Mouse (Mus musculus): ENCODE data around the gene Tmem131. TPM values are rescaled to one million over a fixed set of nuclear protein-coding genes. Genes with fewer than 3 reads are reported as not detected.

The Tmem131 gene
- total and polyA plus RNA-seq, 3 experiments = 9.7 to 39.9 (median 11.5) TPM

GRCm38 (mm10) chr1:36934778-36935177 is 8.7 kb downstream of the Tmem131 start:
- no peak for DNase-seq (ENCODE audit: extremely low read depth)
- Histone ChIP-seq H3K4me1 (ENCODE audit: control insufficient read depth in 1 of 2, insufficient read depth in 2 of 2) (peaks cover 9 to 59% of the 10 kb centered on the region in 2 experiments; a peak in 3 of 4 replicates), H3K27me3 (replicated peaks) (no peaks in the 10 kb centered on the region), H3K4me2 (ENCODE audit: insufficient read depth, low read depth, poor library complexity, severe bottlenecking) (no peak overlapping the region), H3K36me3 (replicated peaks in 1 of 2; ENCODE audit: control insufficient read depth in 1 of 2, insufficient read depth in 1 of 2, low read length in 1 of 2) (peaks cover 0 to 14% of the 10 kb centered on the region in 2 experiments), H3K4me3 (replicated peaks in 1 of 3; ENCODE audit: low read depth in 2 of 3, low read length in 2 of 3, poor library complexity in 1 of 3) (no peak overlapping the region), H3K9ac (ENCODE audit: insufficient read depth, low read depth) (no peak overlapping the region), H3K27ac (ENCODE audit: insufficient read depth, low read depth) (no peak overlapping the region), H3K79me2 (replicated peaks; ENCODE audit: control insufficient read depth, extremely low read depth, insufficient read depth, poor library complexity, severe bottlenecking) (peaks cover 49% of the 10 kb centered on the region), H3K9me3 (replicated peaks; ENCODE audit: low read length) (no peaks in the 10 kb centered on the region)
- no peak for TF ChIP-seq TCF12 (IDR thresholded peaks at IDR 0.05; ENCODE audit: low read depth, low read length)
- no peak for TF ChIP-seq ZMIZ1 (IDR thresholded peaks at IDR 0.05; ENCODE audit: low read depth, low read length)
- TF ChIP-seq ETS1 (conservative IDR thresholded peaks at IDR 0.05; ENCODE audit: low read depth, low read length) = no peak
- no peak for TF ChIP-seq CHD2 (IDR thresholded peaks at IDR 0.05; ENCODE audit: low read length)
- TF ChIP-seq SIN3A (IDR thresholded peaks at IDR 0.05; ENCODE audit: low read length) = no peak
- TF ChIP-seq USF1 (IDR thresholded peaks at IDR 0.05; ENCODE audit: low read depth, low read length) = no peak
- TF ChIP-seq MYC (IDR thresholded peaks at IDR 0.05; ENCODE audit: low read depth, low read length) = no peak
- dilution Hi-C loops (cut with MboI; ENCODE audit: extremely low pct_ligation_motif_present, extremely low pct_unique_long_range_greater_than_20kb, low sequenced_read_pairs) (no loop called here), in situ Hi-C loops (cut with MboI; ENCODE audit: low pct_ligation_motif_present, low pct_unique_long_range_greater_than_20kb, low sequenced_read_pairs) (no loop called here)

DNA sequence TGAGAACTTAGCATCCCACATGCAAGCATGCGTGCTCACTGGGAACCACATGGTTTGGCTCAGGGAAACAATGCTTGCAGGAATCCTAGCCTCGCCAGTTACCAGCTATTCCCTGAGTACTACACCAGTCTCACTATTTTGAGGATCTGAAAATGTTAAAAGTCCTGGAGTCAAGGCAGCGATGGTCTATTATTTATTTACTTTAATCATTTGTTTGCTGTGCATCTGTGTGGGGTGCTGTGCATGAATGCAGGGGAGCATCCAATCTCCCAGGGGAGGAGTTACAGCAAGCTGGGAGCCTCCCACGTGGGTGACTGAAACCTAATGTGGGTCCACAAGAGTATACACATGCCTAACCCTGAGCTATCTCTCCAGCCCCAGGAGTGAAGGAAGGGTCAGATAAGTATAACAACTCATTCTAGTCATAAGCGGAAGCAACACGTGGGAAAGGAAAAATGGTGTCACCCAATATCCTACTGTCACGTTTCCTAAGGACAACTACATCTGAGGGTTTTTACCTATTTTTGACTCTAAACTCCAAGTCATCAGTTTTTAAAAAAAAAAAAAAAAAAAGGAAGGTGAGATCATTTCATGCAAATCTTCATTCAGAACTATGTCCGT is 9.4 kb downstream of the Tmem131 start:
- Histone ChIP-seq H3K4me3 (replicated peaks in 1 of 3; ENCODE audit: low read depth in 2 of 3, low read length in 2 of 3, poor library complexity in 1 of 3) (no peak overlapping the region), H3K27ac (ENCODE audit: insufficient read depth, low read depth) (no peak overlapping the region), H3K36me3 (replicated peaks in 1 of 2; ENCODE audit: control insufficient read depth in 1 of 2, insufficient read depth in 1 of 2, low read length in 1 of 2) (peaks cover 0 to 17% of the 10 kb centered on the region in 2 experiments), H3K79me2 (replicated peaks; ENCODE audit: control insufficient read depth, extremely low read depth, insufficient read depth, poor library complexity, severe bottlenecking) (peaks cover 56% of the 10 kb centered on the region), H3K4me2 (ENCODE audit: insufficient read depth, low read depth, poor library complexity, severe bottlenecking) (no peak overlapping the region), H3K9ac (ENCODE audit: insufficient read depth, low read depth) (no peak overlapping the region), H3K9me3 (replicated peaks; ENCODE audit: low read length) (no peaks in the 10 kb centered on the region), H3K4me1 (ENCODE audit: control insufficient read depth in 1 of 2, insufficient read depth in 2 of 2) (peaks cover 14 to 66% of the 10 kb centered on the region in 2 experiments), H3K27me3 (replicated peaks) (no peaks in the 10 kb centered on the region)
- no peak for DNase-seq (ENCODE audit: extremely low read depth)
- dilution Hi-C loops (cut with MboI; ENCODE audit: extremely low pct_ligation_motif_present, extremely low pct_unique_long_range_greater_than_20kb, low sequenced_read_pairs) = no loop called here
- in situ Hi-C loops (cut with MboI; ENCODE audit: low pct_ligation_motif_present, low pct_unique_long_range_greater_than_20kb, low sequenced_read_pairs) = no loop called here
- TF ChIP-seq JUN (IDR thresholded peaks at IDR 0.05; ENCODE audit: insufficient read depth, low read depth, low read length) (no peak), USF1 (IDR thresholded peaks at IDR 0.05; ENCODE audit: low read depth, low read length) (no peak), POLR2A (IDR thresholded peaks at IDR 0.05; ENCODE audit: low read depth, low read length) (no peak), RAD21 (IDR thresholded peaks at IDR 0.05; ENCODE audit: low read depth, low read length) (no peak), MAZ (IDR thresholded peaks at IDR 0.05; ENCODE audit: low read depth, low read length) (no peak), MAX (IDR thresholded peaks at IDR 0.05; ENCODE audit: low read length) (no peak), EP300 (IDR thresholded peaks at IDR 0.05; ENCODE audit: low read length) (no peak), BHLHE40 (IDR thresholded peaks at IDR 0.05; ENCODE audit: low read depth, low read length) (peak; percentile 68), GABPA (IDR thresholded peaks at IDR 0.05; ENCODE audit: insufficient replicate concordance, low read depth, low read length) (no peak), E2F4 (IDR thresholded peaks at IDR 0.05; ENCODE audit: insufficient replicate concordance, low read depth, low read length) (no peak), JUND (conservative IDR thresholded peaks at IDR 0.05; ENCODE audit: low read depth, low read length) (no peak), ETS1 (conservative IDR thresholded peaks at IDR 0.05; ENCODE audit: low read depth, low read length) (peak; percentile 29; the same call in 1 of the 2 replicates), ZNF384 (IDR thresholded peaks at IDR 0.05; ENCODE audit: low read depth, low read length) (peak; percentile 84), TCF12 (IDR thresholded peaks at IDR 0.05; ENCODE audit: low read depth, low read length) (no peak)

Measured in CH12.LX (cell line).